Comparison of ENCODE assay signal across 10 mouse cellular contexts in the genomic region with DNA sequence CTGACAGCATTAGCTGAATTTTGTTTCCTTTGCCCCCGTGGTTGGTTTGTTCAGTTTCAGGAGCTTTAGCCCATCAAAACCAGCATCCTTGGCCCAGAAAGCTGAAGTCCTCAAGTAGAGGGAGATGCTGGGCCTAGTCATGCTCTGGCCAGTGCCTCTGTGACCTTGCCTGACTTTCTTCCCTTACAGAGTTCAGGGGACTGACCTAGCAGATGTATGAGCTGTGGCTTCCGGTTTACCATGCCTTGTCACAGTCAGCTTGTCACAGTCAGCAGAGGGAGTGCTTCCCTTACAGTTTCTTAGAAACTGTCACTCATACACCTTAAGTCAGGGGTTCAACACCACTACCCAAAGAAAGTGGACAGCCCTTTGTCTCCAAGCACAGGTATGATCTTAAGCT. TPM values are rescaled to one million over a fixed set of nuclear protein-coding genes. Genes with fewer than 3 reads are reported as not detected.
DNase-seq lines count a peak whose midpoint lies in the region; ATAC-seq and TF ChIP-seq lines count a peak whose summit lies in the region.
"Had no signal": no experiment of that assay in that cellular context is flagged by ENCODE, and none has a peak within 500 bp of the region (broad histone marks: within the 10 kb centered on the region; RNA-seq: fewer than 3 reads in every experiment).

No protein-coding gene starts in this region.

- WGBS in forebrain, postnatal 0 days: 68% methylated on average over 2 of the region's 2 CpGs
- WGBS in forebrain, embryonic 10.5 days: 66% methylated on average over 2 of the region's 2 CpGs
- 19% methylated on average over 2 of the region's 2 CpGs for WGBS in spleen, adult 2 months
- WGBS in heart, embryonic 14.5 days: 31% methylated on average over 2 of the region's 2 CpGs

- no peak overlapping the region for H3K9ac ChIP-seq in forebrain, postnatal 0 days
- H3K9ac ChIP-seq in heart, embryonic 14.5 days (ENCODE audit: low read length): no peak overlapping the region
- H3K9ac ChIP-seq: hindbrain, embryonic 15.5 days had no signal

- no peaks in the 10 kb centered on the region for H3K36me3 ChIP-seq in forebrain, postnatal 0 days (ENCODE audit: insufficient read depth)
- H3K36me3 ChIP-seq in forebrain, embryonic 10.5 days (replicated peaks): no peaks in the 10 kb centered on the region
- H3K36me3 ChIP-seq in spleen, adult 2 months (ENCODE audit: control insufficient read depth, insufficient read depth, low read length): no peaks in the 10 kb centered on the region
- peaks cover 20% of the 10 kb centered on the region; the same call in 1 of the 2 replicates for H3K36me3 ChIP-seq in heart, embryonic 14.5 days (ENCODE audit: control insufficient read depth, insufficient read depth, low read length)
- H3K36me3 ChIP-seq in splenic B cell, adult 2 months (ENCODE audit: control insufficient read depth, insufficient read depth, low read length, poor library complexity, severe bottlenecking): no peaks in the 10 kb centered on the region; the same call in 1 of the 2 replicates
- H3K36me3 ChIP-seq: hindbrain, embryonic 15.5 days; midbrain, embryonic 10.5 days had no signal

- no peak for TF ChIP-seq POLR2A in spleen, adult 2 months (IDR thresholded peaks at IDR 0.05; ENCODE audit: low read depth, low read length)

- no peak for DNase-seq in forebrain, postnatal 0 days
- DNase-seq in forebrain, embryonic 10.5 days (ENCODE audit: extremely low spot score, low spot score): no peak
- peak; percentile 50 to 55 for DNase-seq in spleen, adult 2 months (ENCODE audit: low read depth in 1 of 2, low spot score in 2 of 2)
- no peak for DNase-seq in spleen, adult 12 weeks (ENCODE audit: low spot score)
- DNase-seq in splenic B cell, adult 2 months (ENCODE audit: low read depth, low spot score): peak; percentile 81
- DNase-seq in urinary bladder, postnatal 25 days (ENCODE audit: low spot score): no peak
- DNase-seq in kidney, adult 11 months: no peak

- peak; percentile 41 for TF ChIP-seq CTCF in forebrain, postnatal 0 days (IDR thresholded peaks at IDR 0.05; ENCODE audit: low read depth)
- peak; percentile 44; the same call in 1 of the 2 replicates for TF ChIP-seq CTCF in spleen, adult 2 months (IDR thresholded peaks at IDR 0.05; ENCODE audit: extremely low read depth, insufficient read depth, insufficient read length, insufficient replicate concordance)

- H3K27ac ChIP-seq in forebrain, postnatal 0 days (ENCODE audit: low read depth, low read length): no peak overlapping the region
- no peak overlapping the region for H3K27ac ChIP-seq in forebrain, embryonic 10.5 days
- no peak overlapping the region for H3K27ac ChIP-seq in spleen, adult 2 months (ENCODE audit: insufficient read depth, low read length)
- H3K27ac ChIP-seq in heart, embryonic 14.5 days (replicated peaks in 1 of 2; ENCODE audit: control insufficient read depth in 1 of 2, insufficient read depth in 1 of 2, low read depth in 2 of 2, low read length in 2 of 2): peak overlapping the region; percentile 4 to 53; a peak in 3 of 4 replicates
- H3K27ac ChIP-seq: hindbrain, embryonic 15.5 days; midbrain, embryonic 10.5 days had no signal

- peaks cover 6% of the 10 kb centered on the region; the same call in 1 of the 2 replicates for H3K4me1 ChIP-seq in forebrain, postnatal 0 days (ENCODE audit: insufficient read depth)
- peaks cover 59% of the 10 kb centered on the region for H3K4me1 ChIP-seq in forebrain, embryonic 10.5 days
- H3K4me1 ChIP-seq in spleen, adult 2 months (ENCODE audit: control insufficient read depth, insufficient read depth, insufficient read length): peaks cover 25% of the 10 kb centered on the region
- H3K4me1 ChIP-seq in heart, embryonic 14.5 days (ENCODE audit: control insufficient read depth in 2 of 2, insufficient read depth in 2 of 2, low read length in 2 of 2): peaks cover 7 to 29% of the 10 kb centered on the region in 2 experiments

- H3K4me2 ChIP-seq in forebrain, postnatal 0 days (ENCODE audit: low read depth): no peak overlapping the region
- no peak overlapping the region for H3K4me2 ChIP-seq in heart, embryonic 14.5 days (ENCODE audit: low read length)
- H3K4me2 ChIP-seq: hindbrain, embryonic 15.5 days had no signal

- H3K27me3 ChIP-seq in forebrain, postnatal 0 days (ENCODE audit: insufficient read depth, low read length): peaks cover 12% of the 10 kb centered on the region; the same call in 1 of the 2 replicates
- H3K27me3 ChIP-seq in forebrain, embryonic 10.5 days (ENCODE audit: poor library complexity, severe bottlenecking): peaks cover 74% of the 10 kb centered on the region
- H3K27me3 ChIP-seq in spleen, adult 2 months (ENCODE audit: control insufficient read depth, insufficient read depth, low read length): peaks cover 5% of the 10 kb centered on the region
- peaks cover 8% of the 10 kb centered on the region for H3K27me3 ChIP-seq in heart, embryonic 14.5 days (ENCODE audit: control insufficient read depth, insufficient read depth, low read length)
- H3K27me3 ChIP-seq in splenic B cell, adult 2 months (ENCODE audit: control insufficient read depth, insufficient read depth, low read length, poor library complexity, severe bottlenecking): no peaks in the 10 kb centered on the region

- ATAC-seq in forebrain, postnatal 0 days: no peak
- ATAC-seq in heart, embryonic 14.5 days (ENCODE audit: insufficient number of reproducible peaks, insufficient read depth, low FRiP score, low read depth): no peak

- no peak overlapping the region for H3K4me3 ChIP-seq in forebrain, postnatal 0 days (ENCODE audit: low read depth, low read length)
- H3K4me3 ChIP-seq in forebrain, embryonic 10.5 days: no peak overlapping the region
- H3K4me3 ChIP-seq in spleen, adult 2 months (ENCODE audit: extremely low read depth, insufficient read depth, insufficient read length): no peak overlapping the region
- no peak overlapping the region for H3K4me3 ChIP-seq in heart, embryonic 14.5 days (ENCODE audit: control insufficient read depth in 1 of 2, insufficient read depth in 1 of 2, low read depth in 1 of 2, low read length in 2 of 2)
- H3K4me3 ChIP-seq: hindbrain, embryonic 15.5 days; midbrain, embryonic 10.5 days had no signal

- H3K9me3 ChIP-seq in forebrain, postnatal 0 days (ENCODE audit: low read length): no peaks in the 10 kb centered on the region
- no peaks in the 10 kb centered on the region for H3K9me3 ChIP-seq in forebrain, embryonic 10.5 days
- no peaks in the 10 kb centered on the region for H3K9me3 ChIP-seq in heart, embryonic 14.5 days (ENCODE audit: control insufficient read depth, low read length)
- H3K9me3 ChIP-seq: hindbrain, embryonic 15.5 days; midbrain, embryonic 10.5 days had no signal

RNA-seq across cellular contexts. Expression of gene Bhlhe41, which starts 5.0 kb away (rescaled TPM):
- total RNA-seq in forebrain, postnatal 0 days (2014; rRNA removed): 2.7 and 5.2 TPM in 2 replicates
- polyA plus RNA-seq in forebrain, postnatal 0 days (2015; fragmentation: Nextera tagmentation; extraction: Ambion mirVana): 2.7 and 4.1 TPM in 2 replicates
- polyA plus RNA-seq in forebrain, embryonic 10.5 days (2016; fragmentation: Nextera tagmentation; extraction: Ambion mirVana): 1.6 and 2.1 TPM in 2 replicates
- polyA plus RNA-seq in spleen, adult 2 months (2012; rRNA removed): 5.8 and 8.1 TPM in 2 replicates
- polyA plus RNA-seq in heart, embryonic 14.5 days (2014; fragmentation: Nextera tagmentation; extraction: Ambion mirVana): 6.6 and 8.6 TPM in 2 replicates

Comparison
In these comparisons a context has a peak if more than half of its experiments do, and no peak if none do; other contexts are left out.
1. DNase-seq: peak in spleen, adult 2 months (2 of 2) and splenic B cell, adult 2 months (single experiment); none in forebrain, postnatal 0 days (single experiment), forebrain, embryonic 10.5 days (single experiment), spleen, adult 12 weeks (single experiment), urinary bladder, postnatal 25 days (single experiment) and kidney, adult 11 months (single experiment).
2. H3K27ac ChIP-seq: peak in heart, embryonic 14.5 days (2 of 2); none in forebrain, postnatal 0 days (single experiment), forebrain, embryonic 10.5 days (single experiment) and spleen, adult 2 months (single experiment).